ENCODE assay signal across 16 mouse cellular contexts in the genomic region with DNA sequence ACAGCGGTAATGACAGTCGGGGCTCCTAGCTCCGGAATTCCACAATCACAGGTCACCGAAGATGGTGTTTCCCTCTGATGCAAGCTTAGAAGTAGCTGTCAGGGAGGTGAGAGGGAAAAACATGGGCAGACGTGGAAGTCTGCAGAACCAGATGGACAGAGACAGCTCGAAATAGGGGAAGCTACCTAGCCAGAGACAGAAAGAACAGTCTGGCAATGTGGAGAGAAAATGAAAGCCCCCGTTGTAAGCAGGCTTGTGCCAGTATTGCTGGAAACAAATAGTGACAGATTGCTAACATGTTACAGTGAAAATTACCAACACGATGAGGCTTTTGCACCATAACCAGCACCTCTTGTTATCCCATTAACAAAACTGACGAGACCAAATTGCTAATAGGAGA.
DNase-seq lines count a peak whose midpoint lies in the region; ATAC-seq and TF ChIP-seq lines count a peak whose summit lies in the region.
"Had no signal": no experiment of that assay in that cellular context is flagged by ENCODE, and none has a peak within 500 bp of the region (broad histone marks: within the 10 kb centered on the region; RNA-seq: fewer than 3 reads in every experiment).

No protein-coding gene starts in this region.

- no peak for ATAC-seq in heart, embryonic 11.5 days (replicated peaks; ENCODE audit: insufficient number of reproducible peaks, low FRiP score, low TSS enrichment)
- no peak for ATAC-seq in lung, embryonic 16.5 days (ENCODE audit: low read depth)

- TF ChIP-seq CTCF in lung, adult 2 months (IDR thresholded peaks at IDR 0.05; ENCODE audit: insufficient read depth, low read length) = no peak

- no peaks in the 10 kb centered on the region for H3K9me3 ChIP-seq in heart, embryonic 11.5 days (replicated peaks; ENCODE audit: control insufficient read depth, low read length)
- H3K9me3 ChIP-seq in lung, embryonic 16.5 days (ENCODE audit: control insufficient read depth, low read length) = no peaks in the 10 kb centered on the region
- H3K9me3 ChIP-seq: embryonic facial prominence, embryonic 13.5 days; liver, embryonic 13.5 days; stomach, embryonic 15.5 days had no signal

- 31% methylated on average over 9 of the region's 9 CpGs for WGBS in heart, embryonic 11.5 days (ENCODE audit: insufficient replicate concordance)
- WGBS in lung, embryonic 16.5 days = 37% methylated on average over 9 of the region's 9 CpGs
- WGBS in lung, adult 2 months = 42% methylated on average over 9 of the region's 9 CpGs

- H3K4me2 ChIP-seq in heart, embryonic 11.5 days = 0 out of 2 replicates have a peak overlapping the region, but pooled peaks have one; percentile 1
- 0 out of 2 replicates have a peak overlapping the region, but pooled peaks have one; percentile 4 for H3K4me2 ChIP-seq in lung, embryonic 16.5 days (ENCODE audit: low read depth, low read length)
- H3K4me2 ChIP-seq: liver, embryonic 13.5 days; stomach, embryonic 15.5 days had no signal

- H3K36me3 ChIP-seq in heart, embryonic 11.5 days (ENCODE audit: control insufficient read depth, insufficient read depth, low read length) = no peaks in the 10 kb centered on the region
- H3K36me3 ChIP-seq in lung, embryonic 16.5 days (ENCODE audit: control insufficient read depth, insufficient read depth, low read length) = no peaks in the 10 kb centered on the region
- H3K36me3 ChIP-seq: embryonic facial prominence, embryonic 13.5 days; liver, embryonic 13.5 days; stomach, embryonic 15.5 days had no signal

- no peak overlapping the region for H3K4me3 ChIP-seq in heart, embryonic 11.5 days (ENCODE audit: low read depth, low read length)
- H3K4me3 ChIP-seq in lung, embryonic 16.5 days (ENCODE audit: low read length) = no peak overlapping the region
- H3K4me3 ChIP-seq in lung, adult 2 months (replicated peaks; ENCODE audit: extremely low read depth, low read depth, low read length) = no peak overlapping the region
- H3K4me3 ChIP-seq: embryonic facial prominence, embryonic 13.5 days; liver, embryonic 13.5 days; stomach, embryonic 15.5 days had no signal

- H3K4me1 ChIP-seq in heart, embryonic 11.5 days (ENCODE audit: control insufficient read depth, insufficient read depth, low read length) = peaks cover 27% of the 10 kb centered on the region
- H3K4me1 ChIP-seq in lung, embryonic 16.5 days (replicated peaks; ENCODE audit: control insufficient read depth, insufficient read depth, low read length) = peaks cover 33% of the 10 kb centered on the region
- peaks cover 2% of the 10 kb centered on the region; the same call in 1 of the 2 replicates for H3K4me1 ChIP-seq in lung, adult 2 months (ENCODE audit: control insufficient read depth, insufficient read depth, low read length)

- no peak overlapping the region for H3K27ac ChIP-seq in heart, embryonic 11.5 days (ENCODE audit: low read depth, low read length)
- no peak overlapping the region for H3K27ac ChIP-seq in lung, embryonic 16.5 days (ENCODE audit: low read length)
- H3K27ac ChIP-seq: liver, embryonic 13.5 days; stomach, embryonic 15.5 days had no signal

- no peak for TF ChIP-seq POLR2A in lung, adult 2 months (IDR thresholded peaks at IDR 0.05; ENCODE audit: borderline replicate concordance, extremely low read depth, low read depth, low read length)

- H3K9ac ChIP-seq in heart, embryonic 11.5 days (ENCODE audit: low read depth, low read length) = no peak overlapping the region
- no peak overlapping the region for H3K9ac ChIP-seq in lung, embryonic 16.5 days (ENCODE audit: low read length)
- H3K9ac ChIP-seq: embryonic facial prominence, embryonic 13.5 days; liver, embryonic 13.5 days; stomach, embryonic 15.5 days had no signal

- peaks cover 18% of the 10 kb centered on the region for H3K27me3 ChIP-seq in heart, embryonic 11.5 days (ENCODE audit: control insufficient read depth, insufficient read depth, low read length)
- peaks cover 19% of the 10 kb centered on the region for H3K27me3 ChIP-seq in lung, embryonic 16.5 days (ENCODE audit: control insufficient read depth, insufficient read depth, low read depth, low read length)
- H3K27me3 ChIP-seq: liver, embryonic 13.5 days had no signal

- DNase-seq in heart, postnatal 4 days = no peak
- DNase-seq in lung, adult 2 months = no peak
- peak; percentile 43 to 56 for DNase-seq in cerebellum, postnatal 14 days
- DNase-seq in layer of hippocampus, postnatal 36 days = peak; percentile 45 to 47
- no peak for DNase-seq in right cerebral cortex, postnatal 14 days
- DNase-seq in left cerebral cortex, adult 18-20 months (ENCODE audit: low spot score in 2 of 2) = no peak
- DNase-seq: gastrocnemius, postnatal 25 days; heart, postnatal 14 days; liver, embryonic 13.5 days; right cerebral cortex, adult 18-20 months; spleen, adult 18-20 months; thymus, postnatal 14 days had no signal

Comparison
In these comparisons a context has a peak if more than half of its experiments do, and no peak if none do; other contexts are left out.
1. DNase-seq: peak in cerebellum, postnatal 14 days (2 of 2) and layer of hippocampus, postnatal 36 days (2 of 2); none in heart, postnatal 4 days (single experiment), lung, adult 2 months (single experiment), right cerebral cortex, postnatal 14 days (single experiment) and left cerebral cortex, adult 18-20 months (0 of 2).